Mouse (Mus musculus) limb, embryonic 14.5 days (tissue): ENCODE measurements around the gene Yy1. TPM values are rescaled to one million over a fixed set of nuclear protein-coding genes. Genes with fewer than 3 reads are reported as not detected.

Experiments used
- ATAC-seq: fragments of 200-750 bp; cut with Nextera tagmentation; 2 replicates; pipeline ENCODE4 v1.8.0; 2017; ENCODE audit warnings: low read depth, moderate number of reproducible peaks, moderate TSS enrichment; ENCODE audit not compliant: low FRiP score
- DNase-seq: peaks from one replicate; pipeline ENCODE4 v3.0.0-alpha.2; 2015; ENCODE audit warnings: low spot score
- H3K27ac ChIP-seq: fragments of 300-500 bp; sonication (generic); replicated peaks from 2 replicates; pipeline ENCODE4 v1.5.1; 2014; ENCODE audit warnings: low read depth, mild to moderate bottlenecking, low read length, moderate library complexity, mixed read lengths
- H3K27me3 ChIP-seq: fragments of 300-500 bp; sonication (generic); 2 replicates; pipeline ENCODE4 v1.6.1; 2014; ENCODE audit warnings: low read length, mixed read lengths; ENCODE audit not compliant: control insufficient read depth, insufficient read depth
- H3K36me3 ChIP-seq: fragments of 300-500 bp; sonication (generic); 2 replicates; pipeline ENCODE4 v1.6.1; 2014; ENCODE audit warnings: mild to moderate bottlenecking, low read length, moderate library complexity, mixed read lengths; ENCODE audit not compliant: control insufficient read depth, insufficient read depth
- H3K4me1 ChIP-seq: fragments of 300-500 bp; sonication (generic); 2 replicates; pipeline ENCODE4 v1.6.1; 2014; ENCODE audit warnings: antibody characterized with exemption, low read length, mixed read lengths; ENCODE audit not compliant: control insufficient read depth, insufficient read depth
- H3K4me2 ChIP-seq: fragments of 300-500 bp; sonication (generic); replicated peaks from 2 replicates; pipeline ENCODE4 v1.6.1; 2014; ENCODE audit warnings: low read depth, mild to moderate bottlenecking, low read length, moderate library complexity; ENCODE audit not compliant: severe bottlenecking
- H3K4me3 ChIP-seq: fragments of 300-500 bp; sonication (generic); replicated peaks from 2 replicates; pipeline ENCODE4 v1.5.1; 2014; ENCODE audit warnings: low read length
- H3K9ac ChIP-seq: fragments of 300-500 bp; sonication (generic); 2 replicates; pipeline ENCODE4 v1.6.1; 2014; ENCODE audit warnings: mild to moderate bottlenecking, low read depth, low read length, moderate library complexity; ENCODE audit not compliant: severe bottlenecking
- H3K9me3 ChIP-seq: fragments of 300-500 bp; sonication (generic); 2 replicates; pipeline ENCODE4 v1.6.1; 2016; ENCODE audit warnings: low read length; ENCODE audit not compliant: control insufficient read depth
- POLR2A ChIP-seq: fragments of 200-500 bp; IDR thresholded peaks from 2 replicates; pipeline ENCODE4 v1.8.0; 2012; ENCODE audit warnings: inconsistent platforms, mild to moderate bottlenecking, moderate library complexity, borderline replicate concordance; ENCODE audit not compliant: insufficient read depth, insufficient read length; ENCODE audit errors: extremely low read depth
- WGBS: fragments of 180-500 bp; shearing (Covaris S2); extraction: QIAGEN DNeasy Blood & Tissue Kit; methylation state at CpG from one replicate; pipeline ENCODE4 v1.1.7; 2014; 5-methylcytosine and 5-hydroxymethylcytosine counted together
- polyA plus RNA-seq, 2 experiments: library from polyadenylated mRNA; depleted of rRNA in 1 of 2; stranded (reverse) in 1 of 2; unstranded in 1 of 2; fragments of >200 nt; fragmentation: Nextera tagmentation in 1 of 2; extraction: Ambion mirVana in 1 of 2; gene quantifications; 2 replicates each; pipeline versions ENCODE4 v1.2.1 to v1.2.3; 2012 to 2014

Yy1 gene
- polyA plus RNA-seq, 2 experiments = 22.2 to 35.4 TPM

- no peak for TF ChIP-seq POLR2A
- Histone ChIP-seq H3K27ac (no peak overlapping the region), H3K27me3 (no peaks in the 10 kb centered on the region), H3K9me3 (no peaks in the 10 kb centered on the region), H3K4me2 (no peak overlapping the region), H3K4me3 (no peak overlapping the region), H3K9ac (no peak overlapping the region), H3K4me1 (0 out of 2 replicates have a peak, but pooled peaks cover 3% of the 10 kb centered on the region), H3K36me3 (no peaks in the 10 kb centered on the region)
- ATAC-seq = no peak
- WGBS = 78% methylated on average over 12 of the region's 13 CpGs
- DNase-seq = no peak
Measured at GRCm38 (mm10) chr12:108758682-108759081, 34.1 kb upstream of the Yy1 start.

GRCm38 (mm10) chr12:108759266-108759665 lies 33.5 kb upstream of the Yy1 start:
- TF ChIP-seq POLR2A = no peak
- WGBS = 78% methylated on average over 11 of the region's 11 CpGs

GRCm38 (mm10) chr12:108760016-108760415 lies 32.8 kb upstream of the Yy1 start:
- Histone ChIP-seq H3K27me3 (no peaks in the 10 kb centered on the region), H3K36me3 (no peaks in the 10 kb centered on the region), H3K27ac (no peak overlapping the region), H3K9ac (no peak overlapping the region), H3K4me1 (0 out of 2 replicates have a peak, but pooled peaks cover 3% of the 10 kb centered on the region), H3K9me3 (no peaks in the 10 kb centered on the region), H3K4me2 (no peak overlapping the region), H3K4me3 (no peak overlapping the region)
- WGBS = 88% methylated on average over 6 of the region's 6 CpGs
- DNase-seq (no peak), ATAC-seq (no peak)
- TF ChIP-seq POLR2A = no peak

More at GRCm38 (mm10) chr12:108759266-108759665, 33.5 kb upstream of the Yy1 start:
- Histone ChIP-seq H3K27ac (no peak overlapping the region), H3K27me3 (no peaks in the 10 kb centered on the region), H3K4me1 (0 out of 2 replicates have a peak, but pooled peaks cover 3% of the 10 kb centered on the region), H3K4me3 (no peak overlapping the region), H3K9ac (no peak overlapping the region), H3K36me3 (no peaks in the 10 kb centered on the region), H3K4me2 (no peak overlapping the region), H3K9me3 (no peaks in the 10 kb centered on the region)
- DNase-seq = no peak
- ATAC-seq = no peak

- Histone ChIP-seq H3K4me1 (peaks cover 6% of the 10 kb centered on the region; the same call in 1 of the 2 replicates), H3K4me2 (no peak overlapping the region), H3K9ac (no peak overlapping the region), H3K27ac (no peak overlapping the region), H3K27me3 (no peaks in the 10 kb centered on the region), H3K4me3 (no peak overlapping the region), H3K36me3 (no peaks in the 10 kb centered on the region), H3K9me3 (no peaks in the 10 kb centered on the region)
- ATAC-seq = no peak
- TF ChIP-seq POLR2A = no peak
- 70% methylated on average over 9 of the region's 9 CpGs for WGBS
- DNase-seq = no peak
Measured at GRCm38 (mm10) chr12:108760500-108761020, 32.2 kb upstream of the Yy1 start.

GRCm38 (mm10) chr12:108761209-108761608 lies 31.6 kb upstream of the Yy1 start:
- DNase-seq = no peak
- no peak for ATAC-seq
- H3K27me3 ChIP-seq = no peaks in the 10 kb centered on the region
- no peak overlapping the region for H3K27ac ChIP-seq
- H3K4me1 ChIP-seq = peaks cover 6% of the 10 kb centered on the region; the same call in 1 of the 2 replicates
- no peak overlapping the region for H3K4me2 ChIP-seq
- no peak overlapping the region for H3K9ac ChIP-seq
- no peak for TF ChIP-seq POLR2A
- no peaks in the 10 kb centered on the region for H3K36me3 ChIP-seq
- 60% methylated on average over 4 of the region's 4 CpGs for WGBS
- no peak overlapping the region for H3K4me3 ChIP-seq
- no peaks in the 10 kb centered on the region for H3K9me3 ChIP-seq
